Mouse (Mus musculus) lung, embryonic 16.5 days (tissue): ENCODE measurements around the gene Gsap. TPM values are rescaled to one million over a fixed set of nuclear protein-coding genes. Genes with fewer than 3 reads are reported as not detected.
"Not testable (repeated sequence)": the region's sequence is repeated elsewhere in the genome, so short reads cannot be mapped to it uniquely, and the experiment has no call there.

Experiments used
- ATAC-seq: fragments of 200-750 bp; cut with Nextera tagmentation; 2 replicates; pipeline ENCODE4 v1.8.0; 2017; ENCODE audit warnings: low read depth, mild to moderate bottlenecking, moderate library complexity
- H3K27ac ChIP-seq: fragments of 300-500 bp; sonication (generic); 2 replicates; pipeline ENCODE4 v1.5.1; 2014; ENCODE audit warnings: mild to moderate bottlenecking, control low read depth, low read length
- H3K27me3 ChIP-seq: fragments of 300-500 bp; sonication (generic); 2 replicates; pipeline ENCODE4 v1.6.1; 2014; ENCODE audit warnings: low read depth, low read length, mixed read lengths; ENCODE audit not compliant: control insufficient read depth, insufficient read depth
- H3K36me3 ChIP-seq: fragments of 300-500 bp; sonication (generic); 2 replicates; pipeline ENCODE4 v1.6.1; 2014; ENCODE audit warnings: low read length; ENCODE audit not compliant: control insufficient read depth, insufficient read depth
- H3K4me1 ChIP-seq: fragments of 300-500 bp; sonication (generic); replicated peaks from 2 replicates; pipeline ENCODE4 v1.6.1; 2014; ENCODE audit warnings: low read length, mixed read lengths; ENCODE audit not compliant: control insufficient read depth, insufficient read depth
- H3K4me2 ChIP-seq: fragments of 300-500 bp; sonication (generic); 2 replicates; pipeline ENCODE4 v1.6.1; 2014; ENCODE audit warnings: low read depth, low read length, control low read depth
- H3K4me3 ChIP-seq: fragments of 300-500 bp; sonication (generic); 2 replicates; pipeline ENCODE4 v1.5.1; 2014; ENCODE audit warnings: mild to moderate bottlenecking, low read length, control low read depth
- H3K9ac ChIP-seq: fragments of 300-500 bp; sonication (generic); 2 replicates; pipeline ENCODE4 v1.6.1; 2014; ENCODE audit warnings: low read length, control low read depth
- H3K9me3 ChIP-seq: fragments of 300-500 bp; sonication (generic); 2 replicates; pipeline ENCODE4 v1.6.1; 2016; ENCODE audit warnings: low read length; ENCODE audit not compliant: control insufficient read depth
- WGBS: fragments of 180-500 bp; shearing (Covaris S2); extraction: QIAGEN DNeasy Blood & Tissue Kit; methylation state at CpG from one replicate; pipeline ENCODE4 v1.1.7; 2014; 5-methylcytosine and 5-hydroxymethylcytosine counted together
- polyA plus RNA-seq: library from polyadenylated mRNA; unstranded; fragments of >200 nt; fragmentation: Nextera tagmentation; extraction: Ambion mirVana; gene quantifications from 2 replicates; pipeline ENCODE4 v1.2.1, GENCODE M21; 2015

Gsap gene
- polyA plus RNA-seq, 1 experiment from 2014 or later, result 4.9 TPM

GRCm38 (mm10) chr5:21172316-21172715 lies 13.7 kb upstream of the Gsap start:
- H3K9me3 ChIP-seq, result no peaks in the 10 kb centered on the region
- no peak overlapping the region for H3K9ac ChIP-seq
- H3K36me3 ChIP-seq, result no peaks in the 10 kb centered on the region
- H3K27ac ChIP-seq, result no peak overlapping the region
- H3K4me2 ChIP-seq, result no peak overlapping the region
- no peak for ATAC-seq
- WGBS, result 73% methylated on average over 3 of the region's 3 CpGs
- no peaks in the 10 kb centered on the region for H3K27me3 ChIP-seq
- peaks cover 10% of the 10 kb centered on the region for H3K4me1 ChIP-seq
- H3K4me3 ChIP-seq, result no peak overlapping the region

GRCm38 (mm10) chr5:21175132-21176112 lies 10.6 kb upstream of the Gsap start:
- 0 out of 2 replicates have a peak, but pooled peaks have one; percentile 12 for ATAC-seq
- 24% methylated on average over 9 of the region's 9 CpGs for whole genome bisulfite sequencing
- Histone ChIP-seq H3K4me3 (no peak overlapping the region), H3K9me3 (peaks cover 6% of the 10 kb centered on the region; the same call in 1 of the 2 replicates), H3K9ac (no peak overlapping the region), H3K4me2 (no peak overlapping the region), H3K36me3 (no peaks in the 10 kb centered on the region), H3K27me3 (no peaks in the 10 kb centered on the region), H3K4me1 (peaks cover 6% of the 10 kb centered on the region; the same call in 1 of the 2 replicates), H3K27ac (no peak overlapping the region)

GRCm38 (mm10) chr5:21179496-21179895 lies 6.6 kb upstream of the Gsap start:
- no peak overlapping the region for H3K9ac ChIP-seq
- no peak for ATAC-seq

GRCm38 (mm10) chr5:21183046-21183445 lies 3.0 kb upstream of the Gsap start:
- not testable (repeated sequence) for H3K36me3 ChIP-seq, H3K9ac ChIP-seq, H3K4me3 ChIP-seq, H3K9me3 ChIP-seq, H3K4me1 ChIP-seq, H3K27me3 ChIP-seq, H3K27ac ChIP-seq, H3K4me2 ChIP-seq, ATAC-seq
- WGBS, result 50% methylated on average over 2 of the region's 2 CpGs

More at GRCm38 (mm10) chr5:21179496-21179895, 6.6 kb upstream of the Gsap start:
- H3K9me3 ChIP-seq, result peaks cover 6% of the 10 kb centered on the region; the same call in 1 of the 2 replicates
- H3K27ac ChIP-seq, result no peak overlapping the region
- H3K4me1 ChIP-seq, result peaks cover 6% of the 10 kb centered on the region; the same call in 1 of the 2 replicates
- H3K4me3 ChIP-seq, result no peak overlapping the region
- H3K36me3 ChIP-seq, result no peaks in the 10 kb centered on the region
- no peak overlapping the region for H3K4me2 ChIP-seq
- H3K27me3 ChIP-seq, result no peaks in the 10 kb centered on the region

- WGBS, result 5% methylated on average over 4 of the region's 4 CpGs
- ATAC-seq, result no peak
- H3K36me3 ChIP-seq, result no peaks in the 10 kb centered on the region
- H3K4me1 ChIP-seq, result peaks cover 15% of the 10 kb centered on the region
- peak overlapping the region; percentile 85 for H3K4me2 ChIP-seq
- H3K27me3 ChIP-seq, result no peaks in the 10 kb centered on the region
- no peak overlapping the region; the same call in 1 of the 2 replicates for H3K9ac ChIP-seq
- H3K9me3 ChIP-seq, result no peaks in the 10 kb centered on the region
- no peak overlapping the region for H3K27ac ChIP-seq
- peak overlapping the region; percentile 63 for H3K4me3 ChIP-seq
These were observed 766 bp downstream of the Gsap start for GRCm38 (mm10) chr5:21186821-21187220.

GRCm38 (mm10) chr5:21188435-21188834 lies 2.4 kb downstream of the Gsap start:
- Histone ChIP-seq H3K36me3 (no peaks in the 10 kb centered on the region), H3K9ac (no peak overlapping the region), H3K4me2 (peak overlapping the region; percentile 18; the same call in 1 of the 2 replicates), H3K27me3 (no peaks in the 10 kb centered on the region), H3K4me3 (no peak overlapping the region), H3K4me1 (peaks cover 15% of the 10 kb centered on the region), H3K27ac (no peak overlapping the region; the same call in 1 of the 2 replicates), H3K9me3 (peaks cover 4% of the 10 kb centered on the region; the same call in 1 of the 2 replicates)
- ATAC-seq, result no peak
- 21% methylated on average over 3 of the region's 3 CpGs for WGBS

- ATAC-seq, result no peak
- H3K4me2 ChIP-seq, result no peak overlapping the region
- H3K36me3 ChIP-seq, result no peaks in the 10 kb centered on the region
- H3K9me3 ChIP-seq, result peaks cover 4% of the 10 kb centered on the region; the same call in 1 of the 2 replicates
- WGBS, result 42% methylated on average over 1 of the region's 1 CpGs
- no peaks in the 10 kb centered on the region for H3K27me3 ChIP-seq
- H3K27ac ChIP-seq, result no peak overlapping the region
- H3K4me3 ChIP-seq, result no peak overlapping the region
- H3K4me1 ChIP-seq, result peaks cover 15% of the 10 kb centered on the region
- no peak overlapping the region for H3K9ac ChIP-seq
These were observed 3.0 kb downstream of the Gsap start for GRCm38 (mm10) chr5:21189036-21189435.

GRCm38 (mm10) chr5:21189460-21189859 lies 3.4 kb downstream of the Gsap start:
- H3K9me3 ChIP-seq, result peaks cover 4% of the 10 kb centered on the region; the same call in 1 of the 2 replicates
- ATAC-seq, result no peak
- no peak overlapping the region for H3K27ac ChIP-seq
- H3K27me3 ChIP-seq, result no peaks in the 10 kb centered on the region
- H3K4me2 ChIP-seq, result no peak overlapping the region
- H3K4me1 ChIP-seq, result peaks cover 15% of the 10 kb centered on the region
- no peak overlapping the region for H3K4me3 ChIP-seq
- H3K9ac ChIP-seq, result no peak overlapping the region
- H3K36me3 ChIP-seq, result no peaks in the 10 kb centered on the region
- 68% methylated on average over 3 of the region's 3 CpGs for WGBS

GRCm38 (mm10) chr5:21203504-21203903 lies 17.4 kb downstream of the Gsap start:
- no peak overlapping the region for H3K4me3 ChIP-seq
- peak; percentile 43 for ATAC-seq
- 44% methylated on average over 1 of the region's 1 CpGs for WGBS

More at GRCm38 (mm10) chr5:21203504-21203903, 17.4 kb downstream of the Gsap start:
- Histone ChIP-seq H3K4me2 (no peak overlapping the region), H3K9ac (no peak overlapping the region), H3K27me3 (no peaks in the 10 kb centered on the region), H3K27ac (no peak overlapping the region), H3K9me3 (no peaks in the 10 kb centered on the region), H3K4me1 (no peaks in the 10 kb centered on the region; the same call in 1 of the 2 replicates), H3K36me3 (no peaks in the 10 kb centered on the region)
